Mouse (Mus musculus): Measurements from ENCODE around the gene Sgms1. TPM values are rescaled to one million over a fixed set of nuclear protein-coding genes. Genes with fewer than 3 reads are reported as not detected.

Sgms1 gene
- polyA plus RNA-seq, 1 experiment from 2014 or later = 43.0 TPM

DNA sequence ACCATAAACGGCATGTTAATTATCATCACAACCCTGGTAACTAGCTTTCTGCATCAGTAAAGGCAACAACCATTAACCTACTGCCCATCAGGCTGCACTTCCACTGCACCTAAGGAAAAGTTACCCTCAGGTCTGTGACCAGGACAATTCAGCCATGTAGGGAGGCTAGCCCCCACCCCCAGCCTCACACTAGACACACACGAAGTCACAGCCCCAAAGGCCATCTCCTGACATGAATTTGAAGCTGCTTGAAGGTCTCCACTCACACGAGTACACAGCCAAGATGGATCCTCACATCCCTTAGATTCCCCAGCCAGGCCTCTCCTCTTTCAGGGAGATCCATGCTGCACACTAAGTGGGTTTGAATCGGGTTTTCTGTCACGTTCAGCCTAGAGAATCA, 42.0 kb downstream of the Sgms1 start:
- no peak for ATAC-seq (ENCODE audit: insufficient read depth, low FRiP score)
- 75% methylated on average over 5 of the region's 5 CpGs for WGBS
- Histone ChIP-seq H3K4me1 (ENCODE audit: control insufficient read depth, insufficient read depth, low read length) (peaks cover 40% of the 10 kb centered on the region), H3K4me2 (ENCODE audit: low read depth, low read length) (no peak overlapping the region), H3K27me3 (ENCODE audit: control insufficient read depth, insufficient read depth, low read length) (no peaks in the 10 kb centered on the region), H3K27ac (ENCODE audit: low read length) (no peak overlapping the region), H3K9me3 (replicated peaks; ENCODE audit: control insufficient read depth, low read length) (no peaks in the 10 kb centered on the region), H3K9ac (ENCODE audit: low read length) (no peak overlapping the region), H3K36me3 (ENCODE audit: control insufficient read depth, insufficient read depth, low read length) (peaks cover 3% of the 10 kb centered on the region; the same call in 1 of the 2 replicates), H3K4me3 (replicated peaks; ENCODE audit: low read length) (no peak overlapping the region)

DNA sequence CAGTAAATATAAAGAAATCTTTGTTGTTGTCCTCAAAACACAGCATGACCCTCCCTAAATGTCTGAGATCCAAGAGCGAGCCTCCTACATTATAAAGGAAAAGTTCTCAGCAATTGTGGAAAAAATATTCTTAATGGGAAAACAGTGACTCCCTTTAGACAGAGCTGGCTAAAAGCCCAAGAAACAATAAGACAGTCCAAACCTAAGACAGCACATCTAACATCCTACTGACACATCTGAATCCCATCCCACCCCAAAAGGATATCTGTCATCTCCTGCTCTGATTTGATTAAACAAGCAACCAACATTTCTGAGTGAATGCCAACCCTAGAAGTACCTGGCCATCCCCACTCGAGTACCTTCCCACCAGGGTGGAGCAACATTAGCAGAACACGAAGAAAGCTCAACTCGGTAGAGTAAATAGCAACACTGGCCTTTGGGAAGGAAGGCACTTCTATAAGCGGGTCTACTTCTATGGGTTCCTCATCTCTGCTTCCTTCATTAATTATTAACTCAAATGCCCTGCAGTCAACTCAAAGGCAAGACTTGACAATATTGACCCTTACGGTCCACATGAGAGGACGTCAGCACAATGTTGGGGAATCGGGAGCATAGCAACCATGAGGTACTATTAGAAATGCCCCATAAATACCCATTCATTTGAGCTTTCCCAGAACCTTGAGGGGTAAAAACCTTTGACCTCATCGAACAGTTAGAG, 42.7 kb downstream of the Sgms1 start:
- 53% methylated on average over 9 of the region's 9 CpGs for WGBS
- H3K27ac ChIP-seq (ENCODE audit: low read length) = peak overlapping the region; percentile 78
- H3K4me2 ChIP-seq (ENCODE audit: low read depth, low read length) = peak overlapping the region; percentile 35
- no peak overlapping the region for H3K9ac ChIP-seq (ENCODE audit: low read length)
- H3K4me3 ChIP-seq (replicated peaks; ENCODE audit: low read length) = no peak overlapping the region
- H3K27me3 ChIP-seq (ENCODE audit: control insufficient read depth, insufficient read depth, low read length) = no peaks in the 10 kb centered on the region
- H3K4me1 ChIP-seq (ENCODE audit: control insufficient read depth, insufficient read depth, low read length) = peaks cover 46% of the 10 kb centered on the region
- H3K36me3 ChIP-seq (ENCODE audit: control insufficient read depth, insufficient read depth, low read length) = peaks cover 3% of the 10 kb centered on the region; the same call in 1 of the 2 replicates
- ATAC-seq (ENCODE audit: insufficient read depth, low FRiP score) = peak; percentile 35; the same call in 1 of the 2 replicates
- H3K9me3 ChIP-seq (replicated peaks; ENCODE audit: control insufficient read depth, low read length) = no peaks in the 10 kb centered on the region

DNA sequence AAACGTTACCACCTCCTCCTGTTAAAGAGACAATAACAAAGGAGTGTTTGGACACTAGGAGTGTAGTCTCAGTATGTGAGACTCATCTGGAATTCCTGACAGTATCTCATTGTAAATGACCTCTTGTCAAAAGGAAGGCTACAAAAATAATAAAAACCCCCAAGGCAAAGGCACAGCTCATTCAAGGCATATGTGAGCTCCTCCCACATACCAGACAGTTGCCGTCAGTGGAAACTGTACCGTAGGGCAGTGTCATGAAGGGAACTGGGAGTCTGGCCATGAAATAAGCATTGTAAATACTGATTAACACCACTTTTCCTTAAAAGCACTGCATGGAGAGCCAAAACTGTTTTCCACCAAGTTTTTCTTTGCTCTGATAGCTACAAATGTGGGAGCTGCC, 43.3 kb downstream of the Sgms1 start:
- Histone ChIP-seq H3K9ac (ENCODE audit: low read length) (no peak overlapping the region), H3K36me3 (ENCODE audit: control insufficient read depth, insufficient read depth, low read length) (peaks cover 2% of the 10 kb centered on the region; the same call in 1 of the 2 replicates), H3K9me3 (replicated peaks; ENCODE audit: control insufficient read depth, low read length) (no peaks in the 10 kb centered on the region), H3K4me2 (ENCODE audit: low read depth, low read length) (peak overlapping the region; percentile 35), H3K4me1 (ENCODE audit: control insufficient read depth, insufficient read depth, low read length) (peaks cover 46% of the 10 kb centered on the region), H3K27ac (ENCODE audit: low read length) (peak overlapping the region; percentile 78), H3K27me3 (ENCODE audit: control insufficient read depth, insufficient read depth, low read length) (no peaks in the 10 kb centered on the region), H3K4me3 (replicated peaks; ENCODE audit: low read length) (no peak overlapping the region)
- 6% methylated on average over 3 of the region's 3 CpGs for WGBS
- ATAC-seq (ENCODE audit: insufficient read depth, low FRiP score) = peak; percentile 81

DNA sequence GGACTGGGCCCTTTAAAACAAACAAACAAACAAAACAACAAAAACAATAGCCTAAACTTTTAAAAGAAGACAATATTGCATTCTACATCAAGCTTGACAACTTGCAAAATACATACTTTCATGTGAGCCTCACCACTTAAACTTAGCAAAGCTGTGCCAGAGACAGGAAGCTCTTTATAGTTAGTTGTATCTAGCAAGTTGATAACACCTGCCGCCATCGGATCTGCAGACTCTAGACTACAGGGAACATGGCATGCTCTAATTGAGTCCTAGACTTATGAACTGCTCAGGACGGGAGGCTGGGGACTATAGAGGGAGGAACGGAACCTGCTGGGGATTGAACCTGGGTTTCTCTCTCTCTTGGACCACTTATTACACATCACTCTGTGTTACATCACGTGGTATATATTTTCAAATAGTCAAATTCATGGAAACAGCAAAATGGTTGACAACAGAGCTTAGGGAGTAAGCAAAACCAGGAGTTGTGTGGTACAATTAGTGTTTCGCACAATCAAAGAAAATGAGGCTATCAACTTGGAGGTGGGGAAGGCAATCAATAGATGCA, 44.3 kb downstream of the Sgms1 start:
- Histone ChIP-seq H3K27ac (ENCODE audit: low read length) (peak overlapping the region; percentile 78), H3K4me1 (ENCODE audit: control insufficient read depth, insufficient read depth, low read length) (peaks cover 46% of the 10 kb centered on the region)
- WGBS = 85% methylated on average over 6 of the region's 6 CpGs

DNA sequence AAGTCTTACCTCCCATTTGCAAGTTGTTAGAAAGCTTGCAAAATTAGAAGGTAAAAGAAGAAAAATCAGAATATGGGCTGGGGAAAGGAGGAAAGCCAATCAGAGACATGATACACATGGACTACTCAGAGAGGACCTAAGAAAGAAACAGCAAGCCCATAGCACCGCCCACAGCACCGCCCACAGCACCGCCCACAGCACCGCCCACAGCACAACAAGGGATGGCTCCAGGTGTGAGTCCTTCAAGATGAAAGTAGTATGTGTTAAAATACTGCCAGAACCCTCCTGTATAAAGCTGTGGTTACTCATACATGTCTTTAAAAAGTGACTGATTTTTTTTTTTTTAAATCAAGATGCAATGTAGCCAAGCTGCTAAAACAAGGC, 44.8 kb downstream of the Sgms1 start:
- peaks cover 46% of the 10 kb centered on the region for H3K4me1 ChIP-seq (ENCODE audit: control insufficient read depth, insufficient read depth, low read length)
- no peaks in the 10 kb centered on the region for H3K27me3 ChIP-seq (ENCODE audit: control insufficient read depth, insufficient read depth, low read length)
- H3K36me3 ChIP-seq (ENCODE audit: control insufficient read depth, insufficient read depth, low read length) = no peaks in the 10 kb centered on the region; the same call in 1 of the 2 replicates
- H3K9me3 ChIP-seq (replicated peaks; ENCODE audit: control insufficient read depth, low read length) = no peaks in the 10 kb centered on the region
- H3K4me2 ChIP-seq (ENCODE audit: low read depth, low read length) = peak overlapping the region; percentile 32
- H3K27ac ChIP-seq (ENCODE audit: low read length) = peak overlapping the region; percentile 46; the same call in 1 of the 2 replicates
- H3K9ac ChIP-seq (ENCODE audit: low read length) = no peak overlapping the region
- 23% methylated on average over 4 of the region's 4 CpGs for WGBS
- no peak overlapping the region for H3K4me3 ChIP-seq (replicated peaks; ENCODE audit: low read length)
- no peak for ATAC-seq (ENCODE audit: insufficient read depth, low FRiP score)

More for the DNA sequence above, 44.3 kb downstream of the Sgms1 start:
- Histone ChIP-seq H3K27me3 (ENCODE audit: control insufficient read depth, insufficient read depth, low read length) (no peaks in the 10 kb centered on the region), H3K4me3 (replicated peaks; ENCODE audit: low read length) (no peak overlapping the region), H3K4me2 (ENCODE audit: low read depth, low read length) (no peak overlapping the region), H3K36me3 (ENCODE audit: control insufficient read depth, insufficient read depth, low read length) (no peaks in the 10 kb centered on the region; the same call in 1 of the 2 replicates), H3K9me3 (replicated peaks; ENCODE audit: control insufficient read depth, low read length) (no peaks in the 10 kb centered on the region), H3K9ac (ENCODE audit: low read length) (no peak overlapping the region)
- no peak for ATAC-seq (ENCODE audit: insufficient read depth, low FRiP score)

DNA sequence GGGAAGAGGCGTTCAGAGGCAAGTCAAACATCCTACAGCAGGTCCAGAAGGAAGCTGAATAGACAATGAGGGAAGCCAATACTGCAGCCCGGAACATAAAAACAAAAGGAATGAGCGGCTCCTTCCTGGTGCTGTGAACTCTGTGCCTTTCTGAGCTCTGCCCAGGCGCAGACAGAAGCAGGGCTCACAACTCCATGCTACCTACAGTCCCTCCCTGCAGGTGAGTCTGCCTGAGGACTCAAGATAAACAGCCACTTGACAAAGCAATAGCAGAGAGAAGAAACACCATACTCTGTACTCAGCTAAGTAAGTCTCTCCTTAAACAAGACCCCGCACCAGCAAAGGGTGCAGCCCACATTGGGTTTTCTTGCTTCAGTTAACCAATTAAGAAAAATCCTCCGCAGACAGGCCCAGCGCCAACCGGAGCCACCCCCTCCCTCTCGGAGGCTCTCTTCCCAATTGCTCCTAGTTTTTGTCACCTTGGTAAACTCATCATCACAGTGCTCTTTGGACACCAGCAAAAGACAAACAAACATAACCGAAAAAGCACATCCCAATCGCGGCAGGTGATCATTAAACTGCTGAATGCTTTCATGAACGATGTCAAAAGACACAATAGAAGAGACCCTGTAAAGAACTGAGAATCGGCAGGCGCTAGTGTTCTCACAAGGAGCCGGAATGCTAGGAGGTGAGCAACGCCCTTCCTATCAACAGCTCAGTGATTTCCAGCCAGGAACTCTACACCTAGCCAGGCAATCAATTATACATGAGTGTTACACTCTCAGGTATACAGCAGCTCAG, 45.4 kb downstream of the Sgms1 start:
- WGBS = 23% methylated on average over 17 of the region's 17 CpGs
- H3K4me2 ChIP-seq (ENCODE audit: low read depth, low read length) = peak overlapping the region; percentile 32
- peak overlapping the region; percentile 46 for H3K27ac ChIP-seq (ENCODE audit: low read length)
- no peaks in the 10 kb centered on the region for H3K27me3 ChIP-seq (ENCODE audit: control insufficient read depth, insufficient read depth, low read length)
- no peak for ATAC-seq (ENCODE audit: insufficient read depth, low FRiP score)
- H3K36me3 ChIP-seq (ENCODE audit: control insufficient read depth, insufficient read depth, low read length) = no peaks in the 10 kb centered on the region; the same call in 1 of the 2 replicates
- H3K4me1 ChIP-seq (ENCODE audit: control insufficient read depth, insufficient read depth, low read length) = peaks cover 44% of the 10 kb centered on the region
- H3K9ac ChIP-seq (ENCODE audit: low read length) = peak overlapping the region; percentile 24; the same call in 1 of the 2 replicates
- H3K9me3 ChIP-seq (replicated peaks; ENCODE audit: control insufficient read depth, low read length) = no peaks in the 10 kb centered on the region
- peak overlapping the region; percentile 3; the same call in 1 of the 2 replicates for H3K4me3 ChIP-seq (replicated peaks; ENCODE audit: low read length)

DNA sequence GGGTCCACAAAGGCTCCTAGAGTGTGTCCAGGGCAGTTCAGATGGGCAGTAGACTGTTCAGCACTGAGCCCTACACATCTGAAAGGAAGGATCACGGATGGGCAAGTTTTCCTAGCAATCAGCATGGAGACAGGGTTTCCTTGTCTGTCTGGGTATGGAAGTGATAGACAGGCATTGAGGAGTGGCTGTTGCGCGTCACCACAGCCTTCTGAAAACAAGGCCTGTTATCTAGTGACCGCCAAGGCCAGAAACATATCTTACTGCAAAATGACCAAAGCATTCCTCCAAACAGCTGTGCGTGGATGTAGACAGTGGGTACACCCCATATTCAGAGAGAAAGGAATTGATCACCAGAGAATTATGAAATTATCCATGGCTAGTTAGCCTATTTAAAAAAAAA, 47.1 kb downstream of the Sgms1 start:
- Histone ChIP-seq H3K4me3 (replicated peaks; ENCODE audit: low read length) (no peak overlapping the region), H3K27ac (ENCODE audit: low read length) (no peak overlapping the region), H3K4me2 (ENCODE audit: low read depth, low read length) (no peak overlapping the region), H3K9ac (ENCODE audit: low read length) (no peak overlapping the region), H3K27me3 (ENCODE audit: control insufficient read depth, insufficient read depth, low read length) (no peaks in the 10 kb centered on the region), H3K36me3 (ENCODE audit: control insufficient read depth, insufficient read depth, low read length) (no peaks in the 10 kb centered on the region), H3K9me3 (replicated peaks; ENCODE audit: control insufficient read depth, low read length) (no peaks in the 10 kb centered on the region), H3K4me1 (ENCODE audit: control insufficient read depth, insufficient read depth, low read length) (peaks cover 45% of the 10 kb centered on the region)
- ATAC-seq (ENCODE audit: insufficient read depth, low FRiP score) = no peak
- 80% methylated on average over 5 of the region's 5 CpGs for WGBS

DNA sequence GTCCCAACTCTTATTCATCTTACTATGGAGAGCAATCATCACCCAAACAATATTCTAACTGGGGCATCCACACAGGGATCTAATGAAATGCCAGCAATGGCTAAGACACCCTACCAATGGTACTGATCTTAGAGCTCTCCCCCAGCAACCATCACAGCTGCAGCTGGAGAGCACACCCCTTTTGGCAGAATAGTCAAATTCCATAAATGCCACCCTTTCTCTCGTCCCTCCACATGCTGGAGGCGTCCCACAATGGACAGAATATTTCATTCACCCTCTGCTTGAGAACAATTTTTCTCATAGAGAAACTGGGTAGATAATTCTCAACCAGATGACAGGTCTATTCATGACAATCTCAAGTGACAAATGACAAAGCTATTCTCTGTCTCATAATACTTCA, 48.4 kb downstream of the Sgms1 start:
- ATAC-seq (ENCODE audit: insufficient read depth, low FRiP score) = no peak
- H3K4me1 ChIP-seq (ENCODE audit: control insufficient read depth, insufficient read depth, low read length) = peaks cover 37% of the 10 kb centered on the region
- WGBS = 51% methylated on average over 2 of the region's 2 CpGs

DNA sequence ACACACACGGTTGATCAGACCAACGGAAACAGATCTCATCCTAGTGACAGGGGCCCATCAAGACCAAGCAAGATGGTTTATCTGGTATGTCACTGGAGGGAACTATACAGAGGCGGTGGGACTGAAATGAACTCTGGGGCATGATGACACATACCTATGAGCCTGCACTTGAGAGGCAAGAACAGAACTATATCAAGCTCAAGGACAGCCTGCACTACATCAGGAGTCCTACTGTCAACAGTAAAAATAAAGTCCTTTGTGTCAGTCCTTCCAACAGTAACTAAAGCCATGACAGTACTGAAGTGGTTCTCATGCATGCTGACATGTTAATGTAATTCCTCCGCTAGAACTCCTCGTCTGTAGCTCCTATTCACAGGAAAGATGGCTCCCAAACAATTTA, 49.3 kb downstream of the Sgms1 start:
- H3K4me1 ChIP-seq (ENCODE audit: control insufficient read depth, insufficient read depth, low read length) = peaks cover 33% of the 10 kb centered on the region
- no peak overlapping the region for H3K9ac ChIP-seq (ENCODE audit: low read length)
- no peak for ATAC-seq (ENCODE audit: insufficient read depth, low FRiP score)
- H3K27me3 ChIP-seq (ENCODE audit: control insufficient read depth, insufficient read depth, low read length) = no peaks in the 10 kb centered on the region
- H3K4me3 ChIP-seq (replicated peaks; ENCODE audit: low read length) = no peak overlapping the region
- H3K27ac ChIP-seq (ENCODE audit: low read length) = no peak overlapping the region
- H3K36me3 ChIP-seq (ENCODE audit: control insufficient read depth, insufficient read depth, low read length) = no peaks in the 10 kb centered on the region
- WGBS = 84% methylated on average over 5 of the region's 5 CpGs
- H3K9me3 ChIP-seq (replicated peaks; ENCODE audit: control insufficient read depth, low read length) = no peaks in the 10 kb centered on the region
- no peak overlapping the region for H3K4me2 ChIP-seq (ENCODE audit: low read depth, low read length)

More for the DNA sequence above, 48.4 kb downstream of the Sgms1 start:
- no peak overlapping the region for H3K4me3 ChIP-seq (replicated peaks; ENCODE audit: low read length)
- H3K27me3 ChIP-seq (ENCODE audit: control insufficient read depth, insufficient read depth, low read length) = no peaks in the 10 kb centered on the region
- no peak overlapping the region for H3K4me2 ChIP-seq (ENCODE audit: low read depth, low read length)
- no peak overlapping the region for H3K27ac ChIP-seq (ENCODE audit: low read length)
- no peaks in the 10 kb centered on the region for H3K36me3 ChIP-seq (ENCODE audit: control insufficient read depth, insufficient read depth, low read length)
- no peaks in the 10 kb centered on the region for H3K9me3 ChIP-seq (replicated peaks; ENCODE audit: control insufficient read depth, low read length)
- H3K9ac ChIP-seq (ENCODE audit: low read length) = no peak overlapping the region
